Mouse (Mus musculus): ENCODE results near the gene Gm28051. TPM values are rescaled to one million over a fixed set of nuclear protein-coding genes. Genes with fewer than 3 reads are reported as not detected.

Gm28051 gene
- total and polyA plus RNA-seq, 3 experiments = not detected

- Histone ChIP-seq H3K4me3 (replicated peaks in 1 of 3; ENCODE audit: low read depth in 2 of 3, low read length in 2 of 3, poor library complexity in 1 of 3) (no peak overlapping the region), H3K4me1 (ENCODE audit: control insufficient read depth in 1 of 2, insufficient read depth in 2 of 2) (peaks cover 39 to 81% of the 10 kb centered on the region in 2 experiments), H3K9me3 (replicated peaks; ENCODE audit: low read length) (no peaks in the 10 kb centered on the region), H3K9ac (ENCODE audit: insufficient read depth, low read depth) (peak overlapping the region; percentile 75; the same call in 1 of the 2 replicates), H3K4me2 (ENCODE audit: insufficient read depth, low read depth, poor library complexity, severe bottlenecking) (peak overlapping the region; percentile 46; the same call in 1 of the 2 replicates), H3K36me3 (replicated peaks in 1 of 2; ENCODE audit: control insufficient read depth in 1 of 2, insufficient read depth in 1 of 2, low read length in 1 of 2) (peaks cover 0 to 10% of the 10 kb centered on the region in 2 experiments), H3K27ac (ENCODE audit: insufficient read depth, low read depth) (peak overlapping the region; percentile 97), H3K27me3 (replicated peaks) (no peaks in the 10 kb centered on the region), H3K79me2 (replicated peaks; ENCODE audit: control insufficient read depth, extremely low read depth, insufficient read depth, poor library complexity, severe bottlenecking) (peaks cover 47% of the 10 kb centered on the region)
- in situ Hi-C loops (cut with MboI; ENCODE audit: low pct_ligation_motif_present, low pct_unique_long_range_greater_than_20kb, low sequenced_read_pairs) = loop anchor here (10.0 kb wide), 1 partner anchor 54 kb away; no protein-coding TSS in a partner anchor
- TF ChIP-seq KAT2A (IDR thresholded peaks at IDR 0.05; ENCODE audit: insufficient replicate concordance, low read length) = no peak
- 0 out of 2 replicates have a peak, but pooled peaks have one; percentile 8 for TF ChIP-seq ETS1 (conservative IDR thresholded peaks at IDR 0.05; ENCODE audit: low read depth, low read length)
- dilution Hi-C loops (cut with MboI; ENCODE audit: extremely low pct_ligation_motif_present, extremely low pct_unique_long_range_greater_than_20kb, low sequenced_read_pairs) = no loop called here
- no peak for DNase-seq (ENCODE audit: extremely low read depth)
These were observed 58.4 kb downstream of the Gm28051 start for GRCm38 (mm10) chr12:102699156-102699555.

- Histone ChIP-seq H3K4me2 (ENCODE audit: insufficient read depth, low read depth, poor library complexity, severe bottlenecking) (peak overlapping the region; percentile 79), H3K9me3 (replicated peaks; ENCODE audit: low read length) (no peaks in the 10 kb centered on the region), H3K4me1 (ENCODE audit: control insufficient read depth in 1 of 2, insufficient read depth in 2 of 2) (peaks cover 47 to 91% of the 10 kb centered on the region in 2 experiments), H3K36me3 (replicated peaks in 1 of 2; ENCODE audit: control insufficient read depth in 1 of 2, insufficient read depth in 1 of 2, low read length in 1 of 2) (peaks cover 0 to 16% of the 10 kb centered on the region in 2 experiments), H3K27ac (ENCODE audit: insufficient read depth, low read depth) (peak overlapping the region; percentile 97), H3K79me2 (replicated peaks; ENCODE audit: control insufficient read depth, extremely low read depth, insufficient read depth, poor library complexity, severe bottlenecking) (peaks cover 56% of the 10 kb centered on the region), H3K9ac (ENCODE audit: insufficient read depth, low read depth) (peak overlapping the region; percentile 75), H3K27me3 (replicated peaks) (no peaks in the 10 kb centered on the region), H3K4me3 (replicated peaks in 1 of 3; ENCODE audit: low read depth in 2 of 3, low read length in 2 of 3, poor library complexity in 1 of 3) (no peak overlapping the region)
- in situ Hi-C loops (cut with MboI; ENCODE audit: low pct_ligation_motif_present, low pct_unique_long_range_greater_than_20kb, low sequenced_read_pairs) (loop anchor here (10.0 kb wide), 1 partner anchor 53 kb away; no protein-coding TSS in a partner anchor), dilution Hi-C loops (cut with MboI; ENCODE audit: extremely low pct_ligation_motif_present, extremely low pct_unique_long_range_greater_than_20kb, low sequenced_read_pairs) (no loop called here)
- TF ChIP-seq BHLHE40 (IDR thresholded peaks at IDR 0.05; ENCODE audit: low read depth, low read length) (0 out of 2 replicates have a peak, but pooled peaks have one; percentile 25), GABPA (IDR thresholded peaks at IDR 0.05; ENCODE audit: insufficient replicate concordance, low read depth, low read length) (no peak), CHD2 (IDR thresholded peaks at IDR 0.05; ENCODE audit: low read length) (peak; percentile 73), ZMIZ1 (IDR thresholded peaks at IDR 0.05; ENCODE audit: low read depth, low read length) (no peak), TCF12 (IDR thresholded peaks at IDR 0.05; ENCODE audit: low read depth, low read length) (peak; percentile 60; the same call in 1 of the 2 replicates), NELFE (IDR thresholded peaks at IDR 0.05; ENCODE audit: low read depth, low read length) (0 out of 2 replicates have a peak, but pooled peaks have one; percentile 13), HCFC1 (IDR thresholded peaks at IDR 0.05; ENCODE audit: low read depth, low read length) (peak; percentile 26; the same call in 1 of the 2 replicates), ETS1 (conservative IDR thresholded peaks at IDR 0.05; ENCODE audit: low read depth, low read length) (0 out of 2 replicates have a peak, but pooled peaks have one; percentile 32), IRF4 (IDR thresholded peaks at IDR 0.05; ENCODE audit: low read depth, low read length) (0 out of 2 replicates have a peak, but pooled peaks have one; percentile 18), MXI1 (IDR thresholded peaks at IDR 0.05; ENCODE audit: low read depth, low read length) (peak; percentile 50; the same call in 1 of the 2 replicates), MEF2A (IDR thresholded peaks at IDR 0.05; ENCODE audit: borderline replicate concordance, low read depth, low read length) (no peak), MAFK (IDR thresholded peaks at IDR 0.05; ENCODE audit: insufficient replicate concordance, low read length) (no peak), MYC (IDR thresholded peaks at IDR 0.05; ENCODE audit: low read depth, low read length) (no peak), MAZ (IDR thresholded peaks at IDR 0.05; ENCODE audit: low read depth, low read length) (0 out of 2 replicates have a peak, but pooled peaks have one; percentile 57)
- DNase-seq (ENCODE audit: extremely low read depth) = no peak
These were observed 59.4 kb downstream of the Gm28051 start for GRCm38 (mm10) chr12:102698089-102698684.
